Mouse (Mus musculus) CD4-positive, CD25-positive, alpha-beta regulatory T cell, adult 2 months (primary cell): ENCODE measurements at regions not wholly inside any gene's neighbourhood (a gene's known extent, or its start where the extent isn't known, plus 50 kb on each side); places are given as distances from the start of the nearest gene placed in this dataset.
A peak's percentile ranks its signal among the peaks of the same experiment; 100 is the strongest.

Experiments
- DNase-seq: peaks from one replicate; pipeline ENCODE4 v3.0.0-alpha.2; 2012; ENCODE audit warnings: low read depth, low spot score

- DNase-seq, result no peak
These were observed 101.2 kb upstream of the Mycn start for GRCm38 (mm10) chr12:13042934-13043333.

- no peak for DNase-seq
These were observed 93.5 kb upstream of the Mycn start for GRCm38 (mm10) chr12:13035108-13035741.

- no peak for DNase-seq
These were observed 88.6 kb upstream of the Mycn start for GRCm38 (mm10) chr12:13030333-13030732.

GRCm38 (mm10) chr12:13028086-13028485, 86.4 kb upstream of the Mycn start:
- no peak for DNase-seq

DNA sequence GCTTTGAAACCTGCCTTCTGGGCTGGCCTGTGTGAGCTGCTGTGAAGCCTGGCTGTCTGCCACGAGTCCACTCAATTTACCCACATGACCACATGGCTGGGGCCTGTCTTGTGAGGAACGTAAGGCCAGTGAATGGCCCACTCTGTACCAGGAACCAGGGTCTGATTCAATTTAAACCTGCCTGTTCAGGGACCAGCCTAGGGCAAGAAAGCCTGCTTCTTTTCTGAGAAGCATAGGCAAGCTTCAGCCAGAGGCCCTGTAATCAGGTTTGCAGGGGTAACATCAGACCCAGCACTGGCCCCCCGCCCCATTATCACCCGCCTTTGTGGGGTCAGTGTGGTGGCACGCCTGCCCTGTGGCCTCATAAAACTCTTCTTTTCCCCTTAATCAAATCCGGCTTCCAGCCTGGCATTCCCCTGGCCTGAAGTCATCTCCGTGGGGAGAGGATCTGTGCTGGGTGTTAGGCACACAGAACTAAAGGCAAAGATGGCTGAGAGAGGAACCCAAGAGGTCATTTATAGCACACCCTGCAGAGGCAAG, 84.4 kb upstream of the Mycn start:
- no peak for DNase-seq

- DNase-seq, result no peak
These were observed 82.6 kb upstream of the Mycn start for GRCm38 (mm10) chr12:13024215-13024841.

DNA sequence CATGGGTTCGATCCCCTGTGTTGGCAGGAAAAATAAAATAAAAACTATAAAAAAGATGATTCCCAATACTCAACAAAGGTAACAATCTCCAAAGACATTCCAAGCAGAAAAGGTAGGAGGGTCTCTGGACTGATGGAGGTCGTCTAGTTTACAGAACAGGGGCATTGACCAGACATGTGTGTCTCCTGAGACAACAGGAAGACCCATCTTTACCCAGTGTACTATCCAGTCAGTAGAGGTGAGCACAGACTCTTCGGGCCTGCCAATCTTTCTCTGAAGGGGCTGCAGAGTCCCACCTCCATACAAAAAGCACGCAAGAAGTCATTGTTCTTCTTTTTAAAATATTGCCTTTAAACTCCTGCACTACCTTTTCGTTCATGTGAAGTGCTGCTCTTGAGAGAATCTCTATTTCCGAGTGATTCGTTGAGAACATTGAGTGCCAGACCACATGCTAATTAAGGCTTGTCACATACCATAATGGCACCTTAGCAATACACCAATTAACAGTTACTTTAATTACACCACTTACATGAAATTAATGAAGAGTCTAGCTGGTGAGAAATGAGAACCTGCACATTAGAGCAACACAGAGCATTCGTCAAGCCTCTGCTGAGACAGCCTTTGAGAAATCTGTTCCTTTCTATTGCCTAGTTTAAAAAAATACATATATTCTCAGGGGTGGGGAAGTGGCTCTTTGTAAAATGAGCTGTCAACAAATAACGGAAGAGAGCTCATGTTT, 69.5 kb upstream of the Mycn start:
- DNase-seq, result no peak

DNA sequence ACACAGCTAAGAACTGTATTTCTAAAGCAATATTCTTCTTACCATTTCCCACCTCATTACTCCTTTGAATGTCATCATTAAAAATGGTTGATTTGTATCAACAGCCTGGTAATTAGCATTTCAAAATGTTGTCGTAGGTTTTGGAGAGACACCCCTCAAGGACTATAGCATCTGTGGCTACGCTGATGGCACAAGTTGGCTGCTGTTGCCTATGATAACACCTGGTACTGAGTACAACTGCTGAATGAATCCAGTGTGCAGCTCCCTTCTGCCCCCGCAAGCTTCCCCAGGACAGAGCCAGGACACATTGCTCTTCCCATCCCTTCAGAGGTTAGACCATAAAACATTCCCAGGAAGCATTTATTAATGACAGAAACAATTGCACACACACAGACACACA, 68.7 kb upstream of the Mycn start:
- DNase-seq, result no peak

GRCm38 (mm10) chr12:13009470-13009869, 67.8 kb upstream of the Mycn start:
- peak; percentile 5 for DNase-seq

DNA sequence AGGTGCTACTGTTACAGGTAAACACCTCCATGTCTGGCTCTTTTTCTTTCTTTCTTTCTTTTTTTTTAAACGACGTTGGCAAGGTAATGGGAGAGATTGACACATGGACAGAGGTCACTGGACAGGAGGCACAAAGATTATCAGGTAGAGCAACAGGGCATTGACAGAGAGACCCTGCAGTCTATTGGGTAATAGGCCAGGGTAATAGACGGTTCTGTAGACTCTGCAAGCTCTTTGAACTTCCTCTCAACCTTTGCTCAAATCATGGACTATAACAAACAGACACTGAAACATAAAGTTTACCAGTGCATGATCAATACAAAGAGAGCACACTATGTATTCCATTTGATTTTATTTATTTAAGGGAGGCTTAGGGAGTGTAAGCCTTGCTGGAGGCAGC, 61.0 kb upstream of the Mycn start:
- no peak for DNase-seq

DNA sequence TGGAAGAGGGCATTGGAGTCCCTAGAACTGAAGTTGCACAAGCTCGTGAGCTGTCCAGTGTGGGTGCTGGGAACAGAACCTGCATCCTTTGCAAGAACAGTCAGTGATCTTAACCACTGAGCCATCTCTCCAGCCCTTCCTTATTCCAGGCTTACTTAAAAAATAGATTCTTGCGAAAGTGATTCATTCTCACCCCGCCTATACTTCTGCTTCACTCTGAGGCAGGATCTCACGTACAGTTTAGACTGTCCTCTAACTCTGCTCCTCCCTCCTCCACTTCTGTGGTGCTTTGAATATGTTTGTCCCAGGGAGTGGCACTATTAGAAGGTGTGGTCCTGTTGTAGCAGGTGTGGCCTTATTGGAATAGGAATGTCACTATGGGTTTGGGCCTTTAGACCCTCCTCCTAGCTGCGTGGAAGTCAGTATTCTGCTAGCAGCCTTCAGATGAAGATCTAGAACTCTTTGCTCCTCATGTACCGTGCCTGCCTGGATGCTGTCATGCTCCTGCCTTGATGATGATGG, 60.4 kb upstream of the Mycn start:
- no peak for DNase-seq

GRCm38 (mm10) chr12:12995974-12996361, 54.3 kb upstream of the Mycn start:
- DNase-seq, result no peak

DNA sequence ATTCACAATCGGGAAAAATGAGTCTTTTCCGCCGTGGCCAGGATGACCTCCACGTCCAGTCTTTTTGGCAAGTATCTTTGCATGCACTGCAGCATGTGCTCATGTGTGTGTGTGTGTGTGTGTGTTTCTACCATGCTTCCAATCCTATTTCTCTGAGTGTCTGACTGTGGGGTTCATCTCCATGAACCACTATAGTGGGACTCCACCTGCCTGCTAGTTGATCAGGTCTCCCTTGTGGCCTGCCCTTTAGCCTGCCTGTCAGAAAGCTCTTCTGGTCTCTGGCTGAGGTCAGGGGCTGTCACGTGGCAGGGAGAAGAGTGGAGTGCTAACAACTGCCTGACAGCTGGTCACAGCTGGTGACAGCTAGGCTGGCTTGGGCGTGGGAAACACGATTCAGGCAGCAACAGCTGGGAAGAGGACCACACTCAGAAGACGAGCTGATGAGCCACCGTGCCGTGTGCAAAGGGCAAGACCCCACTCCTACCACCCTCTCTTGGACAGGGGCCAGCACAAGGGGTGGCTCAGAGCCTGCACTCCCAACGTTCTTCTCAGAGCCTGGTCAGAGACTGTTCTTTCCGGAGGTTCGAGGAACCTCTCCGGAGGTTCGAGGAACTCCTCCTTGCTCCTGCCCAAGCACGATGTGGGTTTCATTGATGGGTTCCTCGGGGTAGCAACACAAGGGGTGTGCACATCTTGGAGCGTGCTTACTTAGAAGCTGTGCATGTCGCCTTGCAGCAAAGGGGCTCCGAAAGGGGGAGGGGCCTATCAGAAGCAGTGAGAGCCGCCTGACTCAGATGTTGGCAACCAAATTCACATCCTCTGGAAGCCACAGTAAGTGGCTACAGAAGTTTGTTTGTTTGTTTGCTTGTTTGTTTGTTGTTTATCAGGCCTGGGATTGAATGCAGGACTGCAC, 53.6 kb upstream of the Mycn start:
- no peak for DNase-seq

- DNase-seq, result no peak
These were observed 52.4 kb upstream of the Mycn start for GRCm38 (mm10) chr12:12993894-12994714.
